Mouse (Mus musculus): ENCODE measurements at regions not wholly inside any gene's neighbourhood (a gene's known extent, or its start where the extent isn't known, plus 50 kb on each side); places are given as distances from the start of the nearest gene placed in this dataset.

GRCm38 (mm10) chr12:70672115-70672514, 153.2 kb upstream of the Frmd6 start:
- no peak for DNase-seq (ENCODE audit: low spot score)

DNA sequence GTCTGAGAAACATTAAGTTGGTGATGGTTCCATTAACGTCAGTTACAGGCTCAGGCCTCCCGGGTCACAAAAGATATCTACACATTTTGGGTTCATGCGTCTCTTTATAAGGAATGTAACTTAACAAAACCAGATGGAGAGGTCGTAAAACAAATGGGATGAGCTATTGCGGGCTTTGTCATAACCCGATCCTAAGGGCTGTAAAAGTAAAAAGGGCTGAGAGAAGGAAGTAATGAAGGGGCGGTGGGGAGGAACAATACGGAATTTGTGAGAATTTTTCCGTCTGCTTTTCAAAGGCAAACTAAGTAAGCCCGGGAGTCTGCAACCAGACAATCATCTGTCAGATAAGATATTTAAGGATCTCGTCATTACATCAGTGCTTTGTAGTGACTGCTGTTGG, 152.1 kb upstream of the Frmd6 start:
- no peak for DNase-seq (ENCODE audit: low spot score)

DNA sequence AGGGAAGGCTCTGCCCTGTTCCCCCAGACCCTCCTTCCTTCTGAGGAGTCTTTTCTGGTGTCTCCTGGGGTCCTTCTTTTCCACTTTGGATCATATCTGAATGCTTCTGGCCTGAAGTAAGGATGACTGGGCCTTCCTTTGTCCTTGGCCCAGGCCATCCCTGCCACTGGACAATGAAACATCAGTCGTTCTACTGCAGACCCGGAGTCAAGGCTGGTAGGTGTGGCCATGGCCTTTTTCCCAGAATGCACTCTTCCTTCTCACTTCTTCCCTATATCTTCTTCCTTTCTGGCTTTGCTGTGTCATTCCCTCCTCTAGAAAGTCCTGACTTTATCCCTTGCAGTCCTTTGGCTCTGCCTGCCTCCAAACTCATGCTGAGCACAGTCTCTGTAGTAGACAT, 151.2 kb upstream of the Frmd6 start:
- no peak for DNase-seq (ENCODE audit: low spot score)

DNA sequence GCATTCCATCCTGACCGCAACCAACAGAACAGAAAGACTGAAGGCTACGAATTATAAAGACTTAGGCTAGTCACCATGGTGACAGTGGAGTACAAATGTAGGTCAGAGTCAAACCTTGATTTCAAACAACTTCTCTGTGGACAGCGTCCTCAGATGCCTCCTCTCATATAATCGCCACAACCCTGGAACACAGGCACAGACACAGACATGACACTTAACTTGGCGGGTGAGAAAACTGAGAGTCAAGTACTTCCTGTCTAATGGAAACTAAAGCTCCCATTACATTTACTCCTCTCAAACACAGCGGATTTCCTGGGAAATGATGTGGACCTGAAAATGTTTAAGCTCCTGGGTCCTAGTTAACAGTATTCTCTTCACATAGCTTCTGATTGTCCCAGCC, 149.5 kb upstream of the Frmd6 start:
- DNase-seq (ENCODE audit: low spot score) = no peak

DNA sequence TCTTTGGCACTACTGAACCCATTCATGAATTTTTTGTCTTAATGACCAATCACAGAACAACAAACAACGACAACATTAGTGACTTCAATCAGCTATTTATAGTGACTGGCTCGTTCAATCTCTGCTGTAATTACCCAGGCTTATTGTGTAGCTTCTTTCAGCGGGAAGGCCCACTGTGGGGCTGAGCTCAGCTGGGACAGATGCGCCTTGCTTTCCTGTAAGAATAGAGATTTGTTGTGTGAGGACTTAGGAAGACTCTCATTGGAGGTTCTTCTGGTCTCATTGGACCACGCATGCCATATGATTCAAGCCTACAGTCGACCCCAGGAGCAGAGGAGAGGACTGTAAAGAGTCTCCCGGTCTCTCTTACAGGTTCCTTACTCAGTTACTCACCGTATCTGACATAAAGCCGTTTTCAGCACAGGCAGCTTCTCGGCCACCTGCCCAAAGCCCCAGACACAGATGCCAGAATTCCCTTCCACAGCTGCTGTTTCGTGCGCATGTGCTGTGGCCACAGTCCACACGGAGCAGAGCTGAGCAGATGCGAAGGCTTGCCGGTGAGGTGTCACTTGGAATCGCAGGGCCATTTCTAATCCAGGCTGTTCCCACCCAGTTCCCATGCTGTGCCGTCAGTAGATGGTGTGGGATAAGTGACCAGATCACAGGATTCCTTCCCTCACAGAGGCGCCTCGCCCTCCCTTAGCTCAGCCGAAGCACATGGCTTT, 145.5 kb upstream of the Frmd6 start:
- peak; percentile 19 for DNase-seq (ENCODE audit: low spot score)

GRCm38 (mm10) chr12:70681407-70681990, 143.8 kb upstream of the Frmd6 start:
- DNase-seq (ENCODE audit: low spot score) = no peak

DNA sequence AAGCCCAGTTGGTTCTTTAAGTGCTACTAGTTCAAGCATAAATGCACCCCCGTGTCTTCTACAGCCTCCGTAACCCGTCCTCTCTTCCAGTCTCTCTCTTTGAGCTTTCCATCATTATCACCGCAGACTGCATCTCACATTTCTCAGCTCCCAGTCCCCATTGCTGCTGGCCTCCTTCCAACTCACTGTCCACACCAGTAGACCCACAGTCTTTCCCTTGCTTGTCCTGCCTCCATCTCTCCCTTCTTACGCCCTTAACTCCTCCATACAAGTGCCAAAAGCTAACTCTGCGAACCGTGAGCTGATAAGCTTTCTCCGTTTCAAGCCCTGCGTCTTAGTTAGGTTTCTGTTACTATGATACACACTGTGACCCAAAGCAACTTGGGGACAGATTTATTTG, 141.0 kb upstream of the Frmd6 start:
- no peak for DNase-seq (ENCODE audit: low spot score)

- no peak for DNase-seq (ENCODE audit: low spot score)
Measured at GRCm38 (mm10) chr12:70685432-70685831, 139.9 kb upstream of the Frmd6 start.

GRCm38 (mm10) chr12:70686337-70686736, 139.0 kb upstream of the Frmd6 start:
- DNase-seq (ENCODE audit: low spot score) = no peak

GRCm38 (mm10) chr12:70686971-70687370, 138.3 kb upstream of the Frmd6 start:
- no peak for DNase-seq (ENCODE audit: low spot score)

GRCm38 (mm10) chr12:70695162-70695561, 130.2 kb upstream of the Frmd6 start:
- DNase-seq (ENCODE audit: low spot score) = no peak

DNA sequence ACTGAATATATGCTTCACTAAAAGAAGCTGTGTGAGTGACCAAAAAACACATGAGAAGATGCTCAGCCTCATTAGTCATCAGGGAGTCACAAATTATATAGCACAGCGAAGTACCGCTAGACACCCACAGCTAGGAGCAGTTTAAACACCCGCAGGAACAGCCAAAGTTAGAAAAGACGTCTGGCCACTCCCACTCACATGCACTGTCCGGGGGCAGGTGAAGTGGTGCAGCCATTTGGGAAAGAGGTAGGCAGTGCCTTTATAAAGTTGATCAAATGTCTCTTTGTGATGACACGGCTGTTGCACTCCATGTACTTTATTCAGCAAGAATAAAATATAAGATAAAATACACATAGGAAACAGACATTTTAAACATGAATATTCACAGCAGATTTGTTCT, 129.1 kb upstream of the Frmd6 start:
- DNase-seq (ENCODE audit: low spot score) = no peak

GRCm38 (mm10) chr12:70698466-70698865, 126.8 kb upstream of the Frmd6 start:
- DNase-seq (ENCODE audit: low spot score) = no peak

DNA sequence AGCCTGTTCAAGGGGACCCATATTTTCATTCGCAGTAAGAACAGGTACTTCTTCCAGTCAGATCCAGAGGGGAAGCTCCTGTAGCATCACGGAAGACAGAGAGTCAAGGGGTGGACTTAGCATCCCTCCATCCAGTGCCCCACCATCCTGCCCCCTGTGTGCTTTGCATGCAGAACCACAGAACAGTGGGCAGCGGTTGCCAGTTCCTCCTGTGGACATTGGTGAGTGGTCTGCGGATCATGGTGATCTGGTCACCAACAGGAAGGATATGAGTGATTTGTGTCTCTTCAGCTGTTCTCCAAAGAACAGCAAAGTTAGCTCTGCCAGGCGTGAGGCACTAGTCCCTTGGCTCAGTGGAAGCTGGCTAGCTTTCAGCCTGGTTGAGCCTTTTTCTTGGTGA, 122.8 kb upstream of the Frmd6 start:
- DNase-seq (ENCODE audit: low spot score) = no peak

- DNase-seq (ENCODE audit: low spot score) = no peak
Measured at GRCm38 (mm10) chr12:70706806-70707628, 118.3 kb upstream of the Frmd6 start.

DNA sequence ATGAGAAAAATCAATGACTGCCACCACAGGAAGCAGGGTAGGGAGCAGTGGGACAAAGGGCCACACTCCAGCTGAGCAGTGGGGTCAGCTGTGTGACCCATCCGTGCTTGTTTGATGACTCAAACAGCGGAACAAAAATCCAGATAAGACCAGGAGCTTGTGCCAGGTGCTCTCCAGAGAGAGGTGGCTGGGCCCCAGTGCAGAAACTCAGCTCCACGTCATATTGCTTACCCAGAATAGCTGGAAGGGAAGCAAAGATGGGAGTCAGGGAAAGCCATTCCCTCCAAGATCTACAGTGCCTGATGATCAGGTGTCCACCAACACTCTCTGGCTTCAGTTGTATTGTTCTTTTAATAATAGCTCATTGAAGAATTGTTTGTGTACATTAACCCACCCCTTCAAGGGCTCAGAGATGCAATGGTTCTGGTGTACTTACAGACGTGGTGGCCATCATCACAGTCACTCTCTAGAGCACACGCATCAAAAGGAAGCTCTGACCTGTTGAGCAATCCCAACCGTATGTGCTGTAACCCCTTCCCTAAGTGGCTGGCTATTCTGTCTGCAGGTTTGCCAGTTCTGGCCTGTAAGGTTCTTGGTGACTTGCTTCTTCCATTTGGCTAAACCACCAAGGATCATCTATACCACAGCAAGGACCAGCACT, 117.6 kb upstream of the Frmd6 start:
- no peak for DNase-seq (ENCODE audit: low spot score)

GRCm38 (mm10) chr12:70708290-70708668, 117.0 kb upstream of the Frmd6 start:
- no peak for DNase-seq (ENCODE audit: low spot score)

DNA sequence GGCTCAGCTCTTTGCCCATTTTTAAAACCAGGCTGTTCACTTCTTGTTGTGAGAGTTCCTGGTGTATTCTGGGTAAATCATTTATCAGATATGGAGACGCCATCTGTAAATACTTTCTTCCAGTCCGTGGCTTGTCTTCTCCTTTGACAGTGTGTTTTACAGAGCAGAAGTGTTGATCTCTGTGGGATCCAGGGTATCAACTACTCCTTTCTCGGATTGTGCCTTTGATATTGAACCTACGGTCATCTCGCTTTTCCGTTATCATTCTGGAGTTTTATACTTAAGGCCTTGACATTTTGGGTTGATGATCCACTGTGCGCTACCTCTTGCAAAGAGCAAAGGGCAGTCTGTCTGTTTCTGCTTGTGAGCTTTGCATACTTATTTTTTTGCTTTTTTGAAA, 115.0 kb upstream of the Frmd6 start:
- no peak for DNase-seq (ENCODE audit: low spot score)

DNA sequence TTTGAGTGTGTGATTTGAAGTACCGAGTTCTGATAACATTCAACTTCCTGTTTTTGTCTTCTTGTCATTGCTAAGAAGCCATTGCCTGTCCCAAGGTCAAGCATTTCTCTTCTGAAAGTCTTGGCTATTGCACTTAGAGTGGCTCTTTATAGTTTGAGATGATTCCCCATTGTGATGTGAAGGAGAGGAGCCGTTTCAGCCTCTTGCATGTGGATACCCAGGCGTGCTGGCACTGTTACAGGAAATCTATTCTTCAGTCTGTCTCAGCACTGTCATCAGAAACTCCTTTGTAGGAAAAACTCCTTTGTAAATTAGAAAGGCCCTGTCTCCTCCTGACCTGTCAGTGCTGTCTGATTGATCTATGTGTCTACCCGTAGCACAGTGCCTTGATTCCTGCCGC, 114.3 kb upstream of the Frmd6 start:
- DNase-seq (ENCODE audit: low spot score) = no peak

DNA sequence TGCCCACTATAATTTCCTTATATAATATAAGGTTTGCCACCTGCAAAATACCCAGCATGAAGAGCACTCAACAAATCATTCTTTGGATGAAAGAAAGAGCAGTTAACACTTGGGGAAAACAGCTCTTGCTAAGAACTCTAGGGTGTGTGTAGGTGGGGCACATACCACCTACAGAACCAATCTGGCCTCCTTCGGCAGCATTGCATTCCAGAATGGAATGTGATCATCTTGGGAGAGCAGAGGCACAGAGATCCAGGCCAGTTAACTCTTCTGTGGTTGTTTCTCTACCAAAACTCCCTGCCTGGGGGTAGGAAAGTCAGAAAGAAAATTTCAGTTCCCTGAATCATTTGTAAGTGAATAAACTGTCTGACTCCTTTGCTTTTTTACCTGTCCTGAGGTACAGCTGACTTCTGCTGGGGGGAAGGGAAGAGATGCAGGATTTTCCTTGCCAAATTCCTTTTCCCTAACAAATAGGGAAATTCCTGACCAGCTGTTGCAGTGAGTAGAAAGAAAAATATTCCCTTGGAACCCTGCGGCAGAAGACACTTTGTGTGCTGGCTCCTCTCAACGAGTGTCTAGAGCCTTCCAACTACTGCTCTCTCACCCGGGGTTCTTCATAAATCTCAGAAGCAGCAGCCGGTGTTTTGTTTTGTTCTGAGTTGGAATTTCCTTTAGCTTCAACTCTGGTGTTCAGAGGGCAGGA, 112.8 kb upstream of the Frmd6 start:
- no peak for DNase-seq (ENCODE audit: low spot score)

- no peak for DNase-seq (ENCODE audit: low spot score)
Measured at GRCm38 (mm10) chr12:70713499-70714280, 111.6 kb upstream of the Frmd6 start.

All from testis, postnatal 14 days (tissue).